Mouse (Mus musculus) hindbrain, embryonic 13.5 days (tissue): ENCODE results near the gene Cfdp1. TPM values are rescaled to one million over a fixed set of nuclear protein-coding genes. Genes with fewer than 3 reads are reported as not detected.

Experiments used
- ATAC-seq: fragments of 200-750 bp; cut with Nextera tagmentation; 2 replicates; pipeline ENCODE4 v1.8.0; 2017; ENCODE audit warnings: moderate TSS enrichment; ENCODE audit not compliant: low FRiP score
- H3K27ac ChIP-seq: fragments of 300-500 bp; sonication (generic); 2 replicates; pipeline ENCODE4 v1.5.1; 2015; ENCODE audit warnings: inconsistent platforms, mild to moderate bottlenecking, moderate library complexity
- H3K27me3 ChIP-seq: fragments of 300-500 bp; sonication (generic); 2 replicates; pipeline ENCODE4 v1.6.1; 2015; ENCODE audit warnings: mild to moderate bottlenecking, inconsistent platforms
- H3K36me3 ChIP-seq: fragments of 300-500 bp; sonication (generic); 2 replicates; pipeline ENCODE4 v1.6.1; 2015; ENCODE audit warnings: mild to moderate bottlenecking, inconsistent platforms
- H3K4me1 ChIP-seq: fragments of 300-500 bp; sonication (generic); replicated peaks from 2 replicates; pipeline ENCODE4 v1.6.1; 2015; ENCODE audit warnings: inconsistent platforms
- H3K4me2 ChIP-seq: fragments of 300-500 bp; sonication (generic); 2 replicates; pipeline ENCODE4 v1.6.1; 2015; ENCODE audit warnings: inconsistent platforms, mild to moderate bottlenecking, moderate library complexity
- H3K4me3 ChIP-seq: fragments of 300-500 bp; sonication (generic); 2 replicates; pipeline ENCODE4 v1.5.1; 2015; ENCODE audit warnings: mild to moderate bottlenecking, inconsistent platforms
- H3K9ac ChIP-seq: fragments of 300-500 bp; sonication (generic); 2 replicates; pipeline ENCODE4 v1.6.1; 2015; ENCODE audit warnings: mild to moderate bottlenecking, inconsistent platforms
- H3K9me3 ChIP-seq: fragments of 300-500 bp; sonication (generic); 2 replicates; pipeline ENCODE4 v1.6.1; 2016; ENCODE audit warnings: inconsistent platforms
- WGBS: fragments of 180-500 bp; shearing (Covaris S2); methylation state at CpG from one replicate; pipeline ENCODE4 v1.1.7; 2015; 5-methylcytosine and 5-hydroxymethylcytosine counted together
- polyA plus RNA-seq: library from polyadenylated mRNA; unstranded; fragments of >200 nt; fragmentation: Nextera tagmentation; extraction: Ambion mirVana; gene quantifications from 2 replicates; pipeline ENCODE4 v1.2.1, GENCODE M21; 2015

The Cfdp1 gene
- polyA plus RNA-seq, 1 experiment from 2014 or later: 199 TPM

- H3K4me3 ChIP-seq: no peak overlapping the region
- WGBS: 92% methylated on average over 7 of the region's 7 CpGs
- H3K4me2 ChIP-seq: no peak overlapping the region
- H3K9me3 ChIP-seq: no peaks in the 10 kb centered on the region
- peaks cover 27% of the 10 kb centered on the region for H3K4me1 ChIP-seq
- no peak overlapping the region for H3K27ac ChIP-seq
- H3K36me3 ChIP-seq: peaks cover 16% of the 10 kb centered on the region
- no peaks in the 10 kb centered on the region for H3K27me3 ChIP-seq
- H3K9ac ChIP-seq: no peak overlapping the region
- no peak for ATAC-seq
Measured at GRCm38 (mm10) chr8:111773057-111773456, 81.0 kb downstream of the Cfdp1 start.

- Histone ChIP-seq H3K36me3 (peaks cover 25% of the 10 kb centered on the region), H3K4me1 (peaks cover 25% of the 10 kb centered on the region), H3K9me3 (no peaks in the 10 kb centered on the region), H3K9ac (no peak overlapping the region), H3K27me3 (no peaks in the 10 kb centered on the region), H3K27ac (no peak overlapping the region), H3K4me2 (no peak overlapping the region), H3K4me3 (no peak overlapping the region)
- no peak for ATAC-seq
- 94% methylated on average over 9 of the region's 9 CpGs for WGBS
Measured at GRCm38 (mm10) chr8:111772083-111772482, 82.0 kb downstream of the Cfdp1 start.

GRCm38 (mm10) chr8:111771625-111772020 is 82.5 kb downstream of the Cfdp1 start:
- Histone ChIP-seq H3K4me1 (peaks cover 25% of the 10 kb centered on the region), H3K36me3 (peaks cover 30% of the 10 kb centered on the region), H3K9me3 (no peaks in the 10 kb centered on the region), H3K4me3 (no peak overlapping the region), H3K9ac (no peak overlapping the region), H3K4me2 (no peak overlapping the region), H3K27me3 (no peaks in the 10 kb centered on the region), H3K27ac (peak overlapping the region; percentile 36; the same call in 1 of the 2 replicates)
- ATAC-seq: no peak
- 97% methylated on average over 6 of the region's 6 CpGs for WGBS

- no peak overlapping the region for H3K9ac ChIP-seq
- H3K36me3 ChIP-seq: peaks cover 34% of the 10 kb centered on the region
- H3K27me3 ChIP-seq: no peaks in the 10 kb centered on the region
- no peak for ATAC-seq
- H3K4me2 ChIP-seq: no peak overlapping the region
- 72% methylated on average over 5 of the region's 5 CpGs for WGBS
- peak overlapping the region; percentile 36; the same call in 1 of the 2 replicates for H3K27ac ChIP-seq
- peaks cover 25% of the 10 kb centered on the region for H3K4me1 ChIP-seq
- no peaks in the 10 kb centered on the region for H3K9me3 ChIP-seq
- H3K4me3 ChIP-seq: no peak overlapping the region
Measured at GRCm38 (mm10) chr8:111770958-111771624, 83.0 kb downstream of the Cfdp1 start.

GRCm38 (mm10) chr8:111769764-111770428 is 84.2 kb downstream of the Cfdp1 start:
- WGBS: 36% methylated on average over 12 of the region's 12 CpGs

GRCm38 (mm10) chr8:111769296-111769695 is 84.8 kb downstream of the Cfdp1 start:
- H3K36me3 ChIP-seq: peaks cover 33% of the 10 kb centered on the region
- peak overlapping the region; percentile 36; the same call in 1 of the 2 replicates for H3K9ac ChIP-seq
- H3K4me1 ChIP-seq: peaks cover 25% of the 10 kb centered on the region
- no peak overlapping the region for H3K4me3 ChIP-seq
- H3K4me2 ChIP-seq: no peak overlapping the region
- ATAC-seq: no peak
- WGBS: 59% methylated on average over 15 of the region's 15 CpGs
- H3K27ac ChIP-seq: peak overlapping the region; percentile 88
- no peaks in the 10 kb centered on the region for H3K27me3 ChIP-seq
- no peaks in the 10 kb centered on the region for H3K9me3 ChIP-seq

More at GRCm38 (mm10) chr8:111769764-111770428, 84.2 kb downstream of the Cfdp1 start:
- H3K27me3 ChIP-seq: no peaks in the 10 kb centered on the region
- H3K4me1 ChIP-seq: peaks cover 25% of the 10 kb centered on the region
- H3K9me3 ChIP-seq: no peaks in the 10 kb centered on the region
- no peak overlapping the region for H3K4me3 ChIP-seq
- ATAC-seq: peak; percentile 73
- no peak overlapping the region for H3K4me2 ChIP-seq
- peak overlapping the region; percentile 88 for H3K27ac ChIP-seq
- peaks cover 38% of the 10 kb centered on the region for H3K36me3 ChIP-seq
- peak overlapping the region; percentile 36; the same call in 1 of the 2 replicates for H3K9ac ChIP-seq

GRCm38 (mm10) chr8:111768651-111769050 is 85.4 kb downstream of the Cfdp1 start:
- H3K27ac ChIP-seq: no peak overlapping the region

GRCm38 (mm10) chr8:111765616-111766015 is 88.5 kb downstream of the Cfdp1 start:
- H3K9ac ChIP-seq: no peak overlapping the region
- peaks cover 33% of the 10 kb centered on the region for H3K36me3 ChIP-seq
- 77% methylated on average over 4 of the region's 4 CpGs for WGBS
- H3K4me1 ChIP-seq: peaks cover 22% of the 10 kb centered on the region
- no peak overlapping the region for H3K4me2 ChIP-seq
- H3K4me3 ChIP-seq: no peak overlapping the region
- no peak overlapping the region for H3K27ac ChIP-seq
- no peaks in the 10 kb centered on the region for H3K9me3 ChIP-seq
- ATAC-seq: no peak
- H3K27me3 ChIP-seq: no peaks in the 10 kb centered on the region

More at GRCm38 (mm10) chr8:111768651-111769050, 85.4 kb downstream of the Cfdp1 start:
- WGBS: 88% methylated on average over 6 of the region's 6 CpGs
- Histone ChIP-seq H3K9ac (0 out of 2 replicates have a peak overlapping the region, but pooled peaks have one; percentile 10), H3K9me3 (no peaks in the 10 kb centered on the region), H3K4me3 (no peak overlapping the region), H3K27me3 (no peaks in the 10 kb centered on the region), H3K4me2 (no peak overlapping the region), H3K36me3 (peaks cover 32% of the 10 kb centered on the region), H3K4me1 (peaks cover 25% of the 10 kb centered on the region)
- ATAC-seq: no peak

GRCm38 (mm10) chr8:111765096-111765495 is 89.0 kb downstream of the Cfdp1 start:
- Histone ChIP-seq H3K4me2 (no peak overlapping the region), H3K9ac (no peak overlapping the region)
- 91% methylated on average over 9 of the region's 9 CpGs for WGBS

GRCm38 (mm10) chr8:111760708-111761107 is 93.4 kb downstream of the Cfdp1 start:
- Histone ChIP-seq H3K36me3 (peaks cover 9% of the 10 kb centered on the region), H3K9ac (no peak overlapping the region), H3K4me1 (peaks cover 9% of the 10 kb centered on the region), H3K9me3 (no peaks in the 10 kb centered on the region), H3K4me2 (no peak overlapping the region), H3K4me3 (no peak overlapping the region), H3K27me3 (no peaks in the 10 kb centered on the region), H3K27ac (peak overlapping the region; percentile 40; the same call in 1 of the 2 replicates)
- 71% methylated on average over 13 of the region's 13 CpGs for WGBS
- no peak for ATAC-seq

More at GRCm38 (mm10) chr8:111765096-111765495, 89.0 kb downstream of the Cfdp1 start:
- Histone ChIP-seq H3K9me3 (no peaks in the 10 kb centered on the region), H3K27ac (no peak overlapping the region), H3K4me3 (no peak overlapping the region), H3K4me1 (peaks cover 23% of the 10 kb centered on the region), H3K27me3 (no peaks in the 10 kb centered on the region), H3K36me3 (peaks cover 33% of the 10 kb centered on the region)
- ATAC-seq: no peak

GRCm38 (mm10) chr8:111758817-111759216 is 95.3 kb downstream of the Cfdp1 start:
- Histone ChIP-seq H3K9ac (no peak overlapping the region), H3K36me3 (peaks cover 2% of the 10 kb centered on the region; the same call in 1 of the 2 replicates), H3K9me3 (no peaks in the 10 kb centered on the region), H3K4me3 (no peak overlapping the region), H3K27me3 (no peaks in the 10 kb centered on the region), H3K4me2 (no peak overlapping the region), H3K27ac (no peak overlapping the region), H3K4me1 (peaks cover 9% of the 10 kb centered on the region)
- ATAC-seq: no peak
- WGBS: 91% methylated on average over 5 of the region's 5 CpGs

- Histone ChIP-seq H3K36me3 (no peaks in the 10 kb centered on the region), H3K9ac (no peak overlapping the region), H3K4me1 (peaks cover 9% of the 10 kb centered on the region), H3K9me3 (no peaks in the 10 kb centered on the region), H3K4me3 (no peak overlapping the region), H3K27me3 (no peaks in the 10 kb centered on the region), H3K27ac (no peak overlapping the region), H3K4me2 (no peak overlapping the region)
- WGBS: 93% methylated on average over 9 of the region's 9 CpGs
- no peak for ATAC-seq
Measured at GRCm38 (mm10) chr8:111757599-111757998, 96.5 kb downstream of the Cfdp1 start.
